Mouse (Mus musculus) natural killer cell, adult 2 months (primary cell): ENCODE data around the gene Arhgap9.
"Not testable (repeated sequence)": the region's sequence is repeated elsewhere in the genome, so short reads cannot be mapped to it uniquely, and the experiment has no call there.

ENCODE experiments used
- DNase-seq, 2 experiments: peaks; one replicate each; pipeline ENCODE4 v3.0.0; 2022; ENCODE audit warnings: low spot score in 2 of 2

The Arhgap9 gene

GRCm38 (mm10) chr10:127291881-127292638 is 29.7 kb upstream of the Arhgap9 start:
- no peak for DNase-seq

GRCm38 (mm10) chr10:127292987-127293538 is 28.7 kb upstream of the Arhgap9 start:
- no peak for DNase-seq

- no peak for DNase-seq
Observed at GRCm38 (mm10) chr10:127293590-127294113, 28.1 kb upstream of the Arhgap9 start.

- DNase-seq = no peak
Observed at GRCm38 (mm10) chr10:127294895-127295510, 26.8 kb upstream of the Arhgap9 start.

- no peak for DNase-seq
Observed at GRCm38 (mm10) chr10:127295986-127296794, 25.6 kb upstream of the Arhgap9 start.

- no peak for DNase-seq
Observed at GRCm38 (mm10) chr10:127297015-127297871, 24.5 kb upstream of the Arhgap9 start.

GRCm38 (mm10) chr10:127300361-127300760 is 21.4 kb upstream of the Arhgap9 start:
- no peak for DNase-seq

GRCm38 (mm10) chr10:127303136-127303535 is 18.6 kb upstream of the Arhgap9 start:
- peak; percentile 60 to 76 for DNase-seq

- not testable (repeated sequence) for DNase-seq
Observed at GRCm38 (mm10) chr10:127309167-127309566, 12.6 kb upstream of the Arhgap9 start.

- DNase-seq = peak in 1 of 2 experiments; percentile 39
Observed at GRCm38 (mm10) chr10:127310523-127311475, 11.0 kb upstream of the Arhgap9 start.

- DNase-seq = peak; percentile 93 to 94
Observed at GRCm38 (mm10) chr10:127311476-127312355, 10.0 kb upstream of the Arhgap9 start, which contains the start of gene Mars. Gene Mars (minus strand): TSS chr10:127311786.

GRCm38 (mm10) chr10:127312356-127312676 is 9.4 kb upstream of the Arhgap9 start:
- peak; percentile 81 to 85 for DNase-seq

- DNase-seq = no peak
Observed at GRCm38 (mm10) chr10:127312858-127313257, 8.9 kb upstream of the Arhgap9 start.

GRCm38 (mm10) chr10:127313516-127313915 is 8.2 kb upstream of the Arhgap9 start:
- not testable (repeated sequence) for DNase-seq

GRCm38 (mm10) chr10:127314950-127315349 is 6.8 kb upstream of the Arhgap9 start:
- DNase-seq = not testable (repeated sequence)

- no peak for DNase-seq
Observed at GRCm38 (mm10) chr10:127317277-127317676, 4.5 kb upstream of the Arhgap9 start.

GRCm38 (mm10) chr10:127318009-127318408 is 3.8 kb upstream of the Arhgap9 start:
- no peak for DNase-seq

GRCm38 (mm10) chr10:127319969-127320368 is 1.8 kb upstream of the Arhgap9 start:
- DNase-seq = no peak

GRCm38 (mm10) chr10:127322178-127322577 is 414 bp downstream of the Arhgap9 start:
- no peak for DNase-seq
